Mouse (Mus musculus): ENCODE measurements at regions not wholly inside any gene's neighbourhood (a gene's known extent, or its start where the extent isn't known, plus 50 kb on each side); places are given as distances from the start of the nearest gene placed in this dataset.

DNA sequence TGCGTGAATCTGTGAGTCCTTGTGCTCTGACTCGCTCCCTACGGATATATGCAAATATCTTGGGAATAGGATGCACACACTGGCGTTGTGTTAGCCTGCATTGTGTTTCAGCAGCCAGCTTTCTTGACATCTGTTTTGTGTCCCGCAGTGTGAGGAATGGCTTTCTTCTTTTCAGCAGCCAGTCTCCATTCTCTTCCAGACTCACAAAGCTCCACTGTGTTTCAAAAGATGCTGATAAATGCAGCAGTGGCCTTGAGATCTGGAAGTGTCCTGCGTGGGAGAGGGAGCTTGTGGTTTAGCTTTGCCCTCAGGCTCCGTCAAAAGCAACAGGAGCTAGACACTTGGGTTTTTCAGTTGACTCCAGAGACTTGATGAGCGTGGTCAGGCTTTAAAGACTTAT, 188.9 kb upstream of the Fat4 start:
- DNase-seq (ENCODE audit: low spot score in 2 of 2): no peak

DNA sequence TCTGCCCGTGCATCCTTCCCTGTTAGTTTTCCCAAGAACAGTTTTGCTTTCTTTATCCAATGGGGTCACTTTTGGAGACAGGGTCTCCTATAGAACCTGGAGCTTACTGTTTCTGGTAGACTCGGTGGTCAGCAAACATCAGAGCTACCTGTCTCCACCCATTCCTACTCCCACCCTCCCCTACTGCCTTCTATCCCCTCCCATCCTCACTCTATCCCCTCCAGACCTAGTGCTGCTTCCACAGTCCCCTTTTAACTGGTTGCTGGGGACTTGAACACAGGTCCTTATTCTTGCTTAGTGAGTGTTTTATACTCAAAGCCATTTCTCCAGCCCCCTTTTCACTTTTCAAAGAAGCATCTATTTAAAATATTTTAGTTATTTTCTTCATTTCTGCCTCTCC, 189.4 kb upstream of the Fat4 start:
- no peak for DNase-seq (ENCODE audit: low spot score in 2 of 2)

DNA sequence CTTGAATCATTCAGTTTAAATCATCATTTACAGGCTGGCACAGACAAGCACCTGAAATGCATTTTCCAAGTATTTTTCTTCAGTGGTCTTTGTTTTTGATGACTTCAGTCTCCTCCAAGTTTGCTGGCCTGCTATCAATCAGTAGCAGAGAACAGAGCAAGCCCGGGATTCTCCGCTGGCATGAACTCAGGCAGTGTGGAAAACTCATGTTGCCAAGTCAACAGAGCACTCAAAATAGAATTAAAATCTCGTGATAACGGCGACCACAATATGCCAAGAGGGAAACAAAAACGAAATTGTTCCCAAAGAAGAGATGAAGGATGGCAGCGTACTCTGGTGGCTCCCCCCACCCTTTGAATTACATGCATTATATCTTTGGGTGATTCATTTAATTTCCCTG, 190.9 kb upstream of the Fat4 start:
- no peak for DNase-seq (ENCODE audit: low spot score in 2 of 2)

DNA sequence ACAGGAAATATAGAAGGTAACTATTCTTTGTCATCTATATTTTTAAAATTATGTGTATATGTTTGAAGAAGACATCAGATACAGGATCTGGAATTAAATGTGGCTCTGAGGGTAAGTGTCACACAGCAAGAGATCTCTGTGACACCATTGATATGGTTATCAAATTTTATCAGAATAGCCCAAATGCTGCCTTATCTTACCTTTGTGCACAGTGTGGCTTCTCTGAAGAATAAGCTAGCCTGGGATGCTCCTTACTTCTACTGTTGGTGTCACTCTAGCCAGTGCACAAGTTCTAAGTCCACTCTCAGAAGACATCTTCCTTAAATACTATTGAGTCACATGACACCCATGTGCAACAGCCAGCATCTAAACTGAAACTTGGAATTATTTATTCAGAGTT, 194.0 kb upstream of the Fat4 start:
- DNase-seq (ENCODE audit: low spot score in 2 of 2): no peak

DNA sequence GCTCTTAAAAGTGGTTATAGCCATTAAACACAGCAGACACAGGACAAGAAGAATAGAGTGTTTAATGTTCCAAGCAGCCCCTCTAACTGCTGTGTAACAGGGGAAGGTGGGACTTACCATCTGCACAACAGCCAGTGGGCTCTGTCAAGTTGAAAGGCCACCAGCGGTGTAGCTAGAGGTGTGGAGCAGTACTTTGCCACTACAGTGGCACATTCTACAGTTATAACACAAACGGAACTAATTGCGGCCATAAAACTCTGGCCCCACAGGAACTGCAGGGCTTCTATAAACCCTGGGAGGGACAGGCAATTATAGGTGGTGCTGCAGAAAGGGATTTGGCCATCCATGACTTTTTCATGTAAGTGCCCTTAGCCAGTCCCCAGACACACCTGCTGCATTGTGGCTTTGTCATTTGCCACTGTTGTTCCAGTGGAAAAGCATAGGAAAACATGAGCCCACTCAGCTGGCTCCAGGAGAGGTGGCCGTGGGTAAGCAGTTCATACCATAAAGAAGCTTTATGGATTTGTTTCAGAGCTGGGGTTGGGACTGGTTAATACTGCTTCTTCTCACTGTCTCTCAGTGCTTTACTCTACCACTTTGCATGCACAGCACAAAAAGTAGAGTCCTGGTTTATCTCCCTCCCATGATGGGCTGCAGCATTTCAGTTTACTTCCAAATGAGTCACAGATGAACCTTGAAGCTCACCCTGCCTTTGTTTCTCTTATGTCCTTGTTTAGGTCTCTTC, 199.8 kb upstream of the Ankrd50 start:
- DNase-seq (ENCODE audit: low spot score in 2 of 2): no peak

DNA sequence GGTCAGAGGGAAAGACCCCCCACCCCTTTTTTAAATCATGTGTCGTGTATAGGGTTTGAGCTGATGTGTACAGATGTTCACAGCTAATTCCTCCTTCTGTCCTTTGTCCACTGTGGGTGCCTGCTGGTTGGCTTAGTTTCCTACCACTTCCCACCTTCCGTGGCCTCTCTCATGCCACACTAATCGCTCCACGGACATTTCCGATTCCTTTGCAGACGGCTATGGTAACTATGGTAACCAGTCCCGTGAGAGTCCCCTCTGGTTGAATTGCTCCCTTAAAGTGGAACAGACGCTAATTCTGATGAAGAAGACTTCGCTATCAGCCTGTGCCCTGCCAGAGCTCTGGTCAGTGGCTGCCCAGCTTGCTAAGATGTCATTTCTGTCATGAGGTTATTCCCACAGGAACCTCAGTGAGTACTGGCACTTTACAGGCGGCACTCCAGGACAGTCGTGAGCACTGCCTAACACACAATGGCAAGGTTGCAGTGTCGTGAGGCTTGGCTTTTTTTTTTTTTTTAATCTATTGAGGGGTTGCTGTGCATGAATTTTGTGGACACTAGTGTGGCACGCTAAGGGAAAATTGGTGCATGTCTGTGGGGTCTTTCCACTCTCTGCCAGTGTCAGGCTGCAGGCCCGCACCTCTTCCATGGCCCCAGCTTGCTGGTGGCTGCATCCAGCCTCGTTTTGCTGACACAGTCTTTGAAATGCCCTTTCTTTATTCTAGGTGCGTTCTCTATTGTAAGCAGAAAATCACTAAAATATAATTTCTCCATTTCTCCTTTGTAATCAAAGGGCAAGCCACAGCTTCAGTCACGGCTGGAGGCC, 179.2 kb upstream of the Ankrd50 start:
- no peak for DNase-seq (ENCODE audit: low spot score in 2 of 2)

DNA sequence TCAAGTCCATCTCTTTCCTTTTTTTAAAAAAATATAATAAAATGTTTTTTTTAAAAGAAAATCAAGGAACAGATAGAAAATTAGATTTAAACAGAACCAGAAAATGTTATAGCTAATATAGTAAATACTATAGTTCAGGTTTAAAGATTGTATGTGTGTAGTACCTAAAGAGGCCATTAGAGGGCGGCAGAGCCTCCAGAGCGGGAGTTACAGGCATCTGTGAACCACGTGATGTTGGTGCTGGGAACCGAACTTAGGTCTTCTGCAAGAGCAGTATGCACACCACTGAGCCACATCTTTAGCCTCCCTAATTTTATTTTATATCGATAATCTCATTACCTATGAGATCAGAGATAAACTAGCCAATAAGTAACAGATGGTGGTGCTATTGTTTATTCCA, 178.4 kb upstream of the Ankrd50 start:
- DNase-seq (ENCODE audit: low spot score in 2 of 2): no peak

DNA sequence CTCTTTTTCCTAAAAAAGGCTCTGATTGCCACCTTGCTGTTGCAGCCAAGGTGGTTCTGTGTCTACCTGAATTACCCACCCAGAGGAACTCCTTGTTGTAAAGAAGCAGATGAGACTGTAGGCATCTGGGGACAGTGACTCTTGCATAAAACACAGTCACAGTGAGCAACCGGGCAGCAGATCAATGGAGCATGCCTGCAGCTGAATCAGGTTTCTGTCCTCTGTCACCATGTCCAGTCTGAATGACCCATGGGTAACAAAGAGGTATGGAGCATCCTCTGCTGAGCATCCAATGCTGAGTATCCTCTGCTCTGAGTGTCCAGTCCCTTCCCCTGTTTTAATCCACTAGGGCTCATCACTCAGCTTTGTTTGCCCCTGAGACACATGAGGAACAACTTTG, 172.1 kb upstream of the Ankrd50 start:
- DNase-seq (ENCODE audit: low spot score in 2 of 2): no peak

DNA sequence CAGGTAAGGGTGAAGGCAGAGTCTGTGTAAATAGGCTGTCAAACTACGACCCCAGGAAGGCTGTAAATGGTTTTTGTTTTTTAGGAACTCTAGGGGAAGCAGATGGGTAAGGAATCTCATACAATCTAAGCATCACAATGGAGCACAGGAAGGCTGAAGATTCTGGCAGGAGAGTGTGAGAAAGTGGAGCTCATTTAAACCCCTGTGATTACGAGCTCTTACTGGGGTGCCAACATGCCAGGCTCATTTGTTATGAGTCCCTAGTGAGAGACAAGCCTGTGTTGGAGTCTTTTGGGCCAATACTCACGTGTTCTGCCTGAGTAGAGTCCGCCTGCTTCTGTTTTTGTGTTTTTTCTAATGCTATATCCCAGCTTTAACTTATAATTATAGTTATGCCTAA, 169.3 kb upstream of the Ankrd50 start:
- DNase-seq (ENCODE audit: low spot score in 2 of 2): no peak

DNA sequence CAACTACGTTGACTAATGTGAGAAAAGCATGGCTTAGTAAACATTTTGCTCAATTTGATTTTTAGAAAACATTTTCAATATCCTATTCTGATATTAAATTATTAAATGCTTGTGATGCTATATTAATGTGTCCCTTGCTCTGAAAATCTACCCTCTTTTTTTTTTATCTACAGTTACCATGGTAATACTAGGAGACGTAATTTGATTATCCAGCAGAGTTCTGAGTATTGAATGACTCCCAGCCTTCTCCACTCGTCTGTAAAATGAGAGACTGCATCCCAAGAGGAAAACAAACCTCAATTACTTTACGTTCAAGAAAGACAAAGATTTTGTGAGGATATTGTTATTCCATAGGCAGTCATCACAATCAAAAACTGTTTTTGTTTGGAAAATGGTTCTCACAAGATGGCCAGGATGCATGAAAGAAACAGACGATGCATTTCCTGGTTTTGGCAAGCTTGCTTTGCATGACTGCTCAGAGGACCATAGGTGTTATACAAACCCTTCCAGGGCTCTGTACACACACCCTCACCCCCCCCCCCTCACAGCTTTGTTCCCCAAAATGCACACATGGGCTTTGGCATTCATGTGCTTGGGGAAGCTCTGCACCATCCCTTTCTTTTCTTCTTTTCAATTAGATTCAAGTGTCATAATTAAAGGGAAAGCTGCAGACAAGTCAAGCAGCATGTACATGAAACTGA, 168.5 kb upstream of the Ankrd50 start:
- no peak for DNase-seq (ENCODE audit: low spot score in 2 of 2)

DNA sequence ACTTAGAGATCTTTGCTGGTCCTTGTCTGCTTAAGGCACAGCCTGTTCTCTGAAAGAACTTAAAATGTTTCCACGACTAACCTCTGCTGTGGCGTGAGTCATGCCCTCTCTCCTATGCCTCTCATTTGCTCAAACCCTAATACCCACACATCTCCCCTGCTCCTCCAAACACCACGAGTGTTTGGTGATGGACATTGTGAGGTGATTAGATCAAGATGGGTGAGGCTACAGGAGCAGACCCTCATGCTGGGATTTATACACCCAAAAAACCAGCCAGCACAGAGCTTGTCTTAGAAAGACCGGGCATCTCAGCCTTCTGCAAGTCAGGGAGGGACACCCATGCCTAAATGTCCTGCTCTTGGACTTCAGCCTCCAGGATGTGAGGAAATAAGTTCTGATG, 165.5 kb upstream of the Ankrd50 start:
- no peak for DNase-seq (ENCODE audit: low spot score in 2 of 2)

DNA sequence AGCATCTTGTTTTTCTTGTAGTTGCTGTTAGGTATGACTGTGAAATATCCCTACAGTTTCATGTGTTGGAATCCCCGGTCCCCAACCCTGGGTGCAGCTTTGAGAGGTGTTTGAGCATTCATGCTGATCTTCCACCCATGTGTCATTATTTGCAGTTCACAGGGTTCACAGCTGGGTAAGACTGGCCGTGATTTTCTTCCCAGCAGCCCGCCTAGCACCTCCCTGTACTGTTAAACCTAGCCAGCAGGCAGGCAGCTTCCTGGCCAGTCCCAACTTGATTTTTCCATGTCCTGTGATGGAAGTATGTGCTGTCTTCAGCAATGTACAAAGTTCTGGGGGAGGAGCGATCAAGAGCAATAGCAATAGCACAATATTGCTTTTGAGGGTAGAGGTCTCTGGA, 164.0 kb upstream of the Ankrd50 start:
- no peak for DNase-seq (ENCODE audit: low spot score in 2 of 2)

DNA sequence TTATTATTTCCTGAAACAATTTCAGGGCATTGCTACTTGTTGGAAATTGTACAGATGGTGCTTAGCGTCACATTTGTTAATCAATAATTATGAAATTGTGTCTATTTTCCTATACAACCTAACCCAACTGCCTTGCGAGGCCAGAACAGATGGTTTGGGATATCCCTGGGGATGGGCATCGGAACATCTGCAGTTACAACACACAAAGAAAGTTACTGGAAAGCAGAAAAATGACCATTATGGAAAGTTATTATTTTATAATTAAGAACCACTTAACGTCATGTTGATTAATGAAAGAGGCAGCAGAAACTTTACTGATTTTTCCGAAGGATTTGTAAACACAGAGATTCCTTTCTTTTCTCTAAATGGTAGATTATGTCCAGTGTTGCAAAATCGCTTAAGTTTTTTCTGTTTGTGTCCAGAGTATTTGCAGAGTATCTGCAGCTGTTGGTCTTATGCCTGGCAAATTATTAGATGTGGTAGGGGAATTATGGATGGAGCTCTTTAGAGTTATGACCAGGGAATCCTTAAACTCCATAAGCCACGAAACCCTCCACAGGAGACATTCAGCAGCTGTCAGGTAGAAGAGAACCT, 163.2 kb upstream of the Ankrd50 start:
- DNase-seq (ENCODE audit: low spot score in 2 of 2): no peak

DNA sequence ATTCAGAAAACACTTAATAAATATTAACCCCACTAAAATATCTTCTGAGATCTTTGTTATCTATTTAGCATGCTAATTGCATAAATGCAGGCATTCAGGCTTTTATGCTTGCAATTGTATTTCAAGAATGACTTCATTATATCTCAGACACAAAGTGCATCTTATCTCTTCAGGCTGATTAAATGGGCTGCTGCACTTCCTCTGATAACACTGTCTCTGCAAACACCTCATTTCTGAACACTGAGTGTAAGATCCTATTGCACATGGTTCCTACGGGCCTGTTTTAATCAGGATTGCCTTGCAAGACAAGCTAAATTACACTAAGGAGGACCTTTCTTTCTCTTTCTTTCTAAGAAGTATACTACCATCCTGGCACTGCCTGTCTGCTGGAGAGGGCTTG, 157.1 kb upstream of the Ankrd50 start:
- no peak for DNase-seq (ENCODE audit: low spot score in 2 of 2)

DNA sequence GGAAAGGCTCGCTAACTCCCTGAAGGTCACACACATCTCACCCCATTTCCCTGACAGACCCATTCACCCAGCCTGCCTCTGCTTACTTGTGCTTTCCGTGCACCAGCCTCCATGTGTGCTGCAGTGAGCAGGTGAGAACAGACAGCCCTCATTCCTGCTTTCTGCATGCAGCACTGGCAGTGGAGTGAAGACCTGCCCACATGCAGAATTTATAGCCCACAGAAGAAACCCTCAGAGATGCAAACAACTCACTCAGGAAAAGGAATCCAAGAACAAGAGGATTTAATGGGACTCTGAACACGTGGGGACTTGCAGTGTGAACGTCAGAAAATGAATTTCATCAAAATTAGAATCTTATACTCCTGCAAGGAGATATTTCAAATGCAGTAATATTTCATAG, 152.2 kb upstream of the Ankrd50 start:
- DNase-seq (ENCODE audit: low spot score in 2 of 2): no peak

DNA sequence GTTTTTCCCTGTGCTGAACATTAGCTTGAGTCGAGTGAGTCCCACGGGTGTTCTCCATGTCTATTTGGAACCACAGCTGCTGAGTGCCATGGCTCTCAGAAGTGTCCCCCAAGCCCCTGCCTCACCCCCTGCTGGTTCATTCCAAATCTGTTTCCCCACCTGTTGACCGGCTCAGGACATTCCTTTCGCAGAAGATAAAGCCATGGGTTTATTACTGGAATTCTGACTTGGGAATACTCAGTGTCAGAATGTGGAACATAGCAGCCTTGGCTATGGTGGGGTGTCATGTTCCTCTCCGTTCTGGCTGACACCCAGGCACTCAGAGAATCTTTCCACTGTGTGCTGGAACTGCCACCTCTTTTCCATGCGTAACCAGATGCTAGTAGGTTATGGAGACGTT, 148.7 kb upstream of the Ankrd50 start:
- no peak for DNase-seq (ENCODE audit: low spot score in 2 of 2)

DNA sequence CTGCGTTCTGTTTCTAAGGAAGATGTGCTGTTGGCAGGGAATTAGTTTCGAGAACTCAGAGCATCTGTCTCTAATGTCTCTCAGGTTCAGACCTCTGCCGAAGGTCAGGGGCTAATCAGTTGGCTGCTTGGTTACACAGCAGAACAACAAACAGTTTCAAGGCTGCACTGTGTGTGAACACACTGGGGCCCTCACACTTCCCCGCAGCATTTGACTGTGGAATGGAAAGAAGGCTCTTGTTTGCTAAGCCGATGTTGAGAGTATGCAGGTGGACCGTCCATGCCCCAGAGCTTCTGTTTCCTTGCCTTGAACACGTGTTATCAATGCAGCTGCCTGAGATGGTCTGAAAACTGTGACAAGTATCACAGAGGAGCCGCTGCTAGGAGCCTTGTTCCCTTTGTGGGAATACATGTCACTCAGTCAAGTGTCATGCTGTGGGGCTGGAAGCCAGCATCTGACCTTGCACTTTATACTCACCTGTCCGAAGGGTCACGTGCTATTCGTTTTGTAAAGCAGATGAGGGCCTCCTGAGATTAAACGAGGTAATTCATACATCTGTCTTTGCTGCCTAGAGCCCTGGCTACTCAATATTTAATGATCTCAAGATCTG, 141.0 kb upstream of the Ankrd50 start:
- DNase-seq (ENCODE audit: low spot score in 2 of 2): no peak

DNA sequence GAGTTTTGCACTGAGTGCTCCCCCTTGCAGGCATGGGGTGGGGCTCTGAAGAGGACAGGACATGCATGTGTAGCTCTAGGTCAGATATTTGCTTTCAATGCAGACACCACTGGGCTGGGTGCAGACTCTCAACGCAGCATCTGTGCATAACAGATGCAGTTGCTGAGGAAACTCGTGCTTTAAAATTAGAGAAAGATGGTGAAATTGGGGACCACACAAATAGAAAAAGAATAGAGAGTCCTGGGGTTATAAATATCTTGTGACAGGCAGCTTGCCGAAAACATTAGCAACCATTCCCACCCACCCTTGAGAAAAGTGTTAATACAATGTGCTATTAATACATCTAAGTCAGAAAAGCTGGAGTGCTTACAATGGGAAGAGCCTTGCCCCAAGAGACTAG, 133.3 kb upstream of the Ankrd50 start:
- DNase-seq (ENCODE audit: low spot score in 2 of 2): peak in 1 of 2 experiments; percentile 13

DNA sequence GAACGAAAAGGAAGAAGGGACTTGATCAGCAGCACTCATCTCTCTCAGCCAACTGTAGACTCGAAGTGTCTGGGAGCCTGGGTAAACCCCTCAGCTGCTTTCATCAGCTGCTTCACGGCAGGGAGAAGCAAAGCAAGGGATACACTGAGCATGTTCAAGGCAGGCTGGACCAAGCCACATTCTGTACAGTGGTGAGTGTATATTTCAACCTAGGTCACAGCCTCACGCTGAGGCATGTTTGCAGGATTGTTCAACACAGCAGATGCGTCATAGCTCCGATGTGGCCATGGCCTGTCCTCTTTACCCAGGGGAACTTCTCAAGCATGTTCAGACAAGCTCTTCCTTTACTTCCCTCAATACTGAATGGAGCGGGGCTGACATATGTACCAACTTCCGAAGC, 132.6 kb upstream of the Ankrd50 start:
- no peak for DNase-seq (ENCODE audit: low spot score in 2 of 2)

DNA sequence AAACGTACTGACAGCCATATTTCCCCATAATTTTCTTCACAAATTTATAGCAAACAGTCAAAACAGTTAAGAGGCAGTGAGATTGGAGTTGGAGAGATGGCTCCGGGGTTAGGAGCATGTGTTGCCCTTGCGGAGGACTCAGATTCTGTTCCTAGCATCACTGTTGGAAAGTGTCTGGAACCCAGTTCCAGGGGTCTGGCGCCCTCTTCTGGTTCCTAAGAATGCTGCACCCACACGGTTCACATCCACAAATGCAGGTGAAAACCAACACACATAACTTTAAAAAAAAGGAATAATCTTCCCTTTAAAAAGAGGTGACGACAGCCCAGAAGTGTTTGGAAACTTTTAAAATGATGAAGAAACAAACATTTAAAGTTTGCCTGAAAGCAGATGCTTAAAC, 129.1 kb upstream of the Ankrd50 start:
- DNase-seq (ENCODE audit: low spot score in 2 of 2): no peak

DNA sequence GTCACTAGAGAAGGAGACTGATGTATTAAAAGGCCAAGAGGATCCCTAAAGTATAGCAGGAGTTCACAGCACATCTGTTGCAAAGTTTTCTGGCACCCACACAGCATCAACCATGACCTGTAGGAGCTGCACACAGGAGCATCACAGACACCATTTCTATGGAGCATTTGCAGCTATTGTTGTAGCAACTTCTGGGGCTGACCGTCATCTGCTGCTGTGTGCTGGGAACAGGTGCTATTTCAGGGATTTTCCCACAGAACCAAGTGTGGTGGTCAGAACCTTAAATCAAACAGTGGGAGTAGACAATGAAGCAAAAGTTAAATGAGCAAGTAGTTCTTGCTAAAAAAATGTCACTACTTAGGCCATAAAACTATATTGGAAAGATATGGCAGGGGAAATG, 106.9 kb upstream of the Ankrd50 start:
- no peak for DNase-seq (ENCODE audit: low spot score in 2 of 2)

DNA sequence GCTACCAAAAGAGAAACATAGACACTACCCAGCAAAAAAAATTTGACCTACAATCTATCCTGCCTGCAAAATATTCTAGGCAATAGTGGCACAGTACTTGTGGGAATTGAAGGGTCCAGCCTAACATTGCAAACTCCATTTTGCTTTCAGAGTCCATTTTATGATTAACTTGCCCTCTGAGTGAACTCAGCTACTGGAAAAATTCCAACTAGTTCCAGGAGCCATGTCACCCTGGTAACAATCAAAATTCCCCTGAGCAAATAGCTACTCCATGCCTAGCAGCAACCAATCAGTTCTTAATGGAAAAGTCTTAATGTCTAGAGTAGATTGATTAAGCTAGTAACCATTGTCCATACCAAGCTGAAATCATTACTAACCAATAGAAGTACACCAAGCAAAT, 104.3 kb upstream of the Ankrd50 start:
- no peak for DNase-seq (ENCODE audit: low spot score in 2 of 2)
